Mouse (Mus musculus) lung, postnatal 36 days (tissue): ENCODE measurements around the gene Sparcl1.

Experiments
- DNase-seq: peaks from one replicate; pipeline ENCODE4 v3.0.0; 2022; ENCODE audit warnings: mixed read lengths

Sparcl1 gene

GRCm38 (mm10) chr5:104113491-104114172, at the start of gene Sparcl1:
TSS of gene Sparcl1 (minus strand) at chr5:104113733.
- DNase-seq: peak; percentile 55

- peak; percentile 66 for DNase-seq
These were observed 47.9 kb upstream of the Sparcl1 start for GRCm38 (mm10) chr5:104161390-104161789.

GRCm38 (mm10) chr5:104160581-104160980, 47.0 kb upstream of the Sparcl1 start:
- DNase-seq: no peak

DNA sequence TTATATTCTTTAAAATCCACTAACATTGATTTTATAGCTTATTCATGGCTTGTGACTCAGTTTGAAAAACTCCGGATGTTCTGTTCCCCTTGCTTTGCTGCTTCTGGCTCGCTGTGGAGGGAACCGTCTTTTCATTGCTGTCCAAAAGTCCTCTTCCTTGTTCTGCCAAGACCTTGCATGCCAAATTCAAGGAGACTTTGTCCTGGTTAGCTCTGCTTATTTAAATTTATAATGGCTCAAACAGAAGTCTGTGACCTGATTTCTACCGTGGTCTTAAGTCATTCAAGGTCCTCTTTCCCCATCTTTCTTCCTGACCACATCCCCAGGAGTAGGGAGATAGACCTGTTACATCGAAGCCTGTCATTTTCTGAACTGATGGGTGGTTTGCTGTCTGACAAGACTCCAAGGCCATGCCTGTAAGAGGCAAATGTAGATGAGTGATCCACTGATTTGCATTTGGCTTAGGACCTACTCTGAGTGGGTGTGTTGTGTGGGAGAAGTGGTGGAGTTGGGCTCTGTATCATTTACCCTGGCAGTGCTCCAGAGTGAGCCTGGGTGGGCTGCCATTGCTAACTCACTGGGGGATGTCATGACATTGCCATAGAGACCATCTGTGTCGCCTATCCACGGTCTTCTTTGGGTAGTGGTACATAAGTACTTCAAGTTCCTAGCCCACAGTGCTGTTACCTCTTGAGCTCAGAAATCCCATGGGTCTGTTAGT, 45.0 kb upstream of the Sparcl1 start:
- no peak for DNase-seq

GRCm38 (mm10) chr5:104157701-104158100, 44.2 kb upstream of the Sparcl1 start:
- no peak for DNase-seq

GRCm38 (mm10) chr5:104150196-104150595, 36.7 kb upstream of the Sparcl1 start:
- DNase-seq: no peak

DNA sequence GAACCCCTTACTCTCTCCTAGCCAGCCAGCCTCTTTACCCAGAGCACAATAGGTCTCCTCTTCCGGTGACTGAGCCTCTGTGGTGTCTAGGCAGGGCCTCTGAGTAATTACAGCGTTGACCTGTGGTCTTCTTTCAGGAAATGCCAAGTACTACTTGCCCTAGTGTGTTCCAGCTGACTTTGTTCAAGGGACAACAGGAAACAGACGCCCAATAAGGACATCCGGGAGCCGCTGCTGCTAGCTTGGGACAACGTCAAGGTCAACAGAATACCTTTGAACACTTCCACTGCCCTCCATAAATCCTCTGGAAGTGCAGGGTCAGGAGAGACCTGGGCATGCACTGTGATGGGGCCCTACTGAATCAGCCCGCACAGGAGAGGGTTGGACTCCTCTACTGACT, 35.8 kb upstream of the Sparcl1 start:
- DNase-seq: peak; percentile 19

DNA sequence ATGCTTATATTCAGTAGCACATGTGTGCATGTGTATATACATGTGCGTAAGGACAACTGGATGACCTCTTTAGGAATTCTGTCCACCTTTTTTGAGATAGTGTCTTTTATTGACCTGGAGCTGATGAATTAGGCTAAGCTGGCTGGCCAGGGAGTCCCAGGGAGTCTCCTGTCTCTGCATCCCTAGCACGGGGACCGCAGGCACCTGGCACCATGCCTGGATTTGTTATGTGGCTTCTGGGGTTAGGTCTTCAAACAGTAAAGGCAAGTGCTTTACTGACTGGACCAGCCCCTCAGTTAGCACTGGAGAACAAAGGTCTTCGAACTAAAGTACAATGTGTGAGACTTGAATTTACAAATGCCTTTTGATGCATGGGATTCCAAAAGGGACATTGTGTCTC, 30.5 kb upstream of the Sparcl1 start:
- DNase-seq: no peak

DNA sequence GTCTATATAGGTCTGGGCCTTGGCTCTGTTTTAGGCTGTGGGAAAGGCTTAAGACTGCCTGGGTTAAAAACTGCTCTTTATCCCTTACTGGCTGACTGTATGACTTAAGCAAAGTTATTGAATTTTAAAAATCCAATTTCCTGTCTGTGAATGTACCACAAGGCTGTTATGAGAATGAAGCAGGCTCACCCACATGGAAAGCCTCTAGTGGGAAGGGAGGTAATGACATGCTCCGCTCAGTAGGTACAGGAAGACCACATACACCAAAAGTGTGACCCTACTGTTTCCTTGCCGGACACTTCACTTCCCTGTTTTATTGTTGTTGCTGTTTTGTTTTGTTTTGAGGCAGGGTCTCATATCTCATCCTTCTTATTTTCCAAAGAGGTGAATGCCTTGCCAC, 27.5 kb upstream of the Sparcl1 start:
- no peak for DNase-seq

- no peak for DNase-seq
These were observed 24.5 kb upstream of the Sparcl1 start for GRCm38 (mm10) chr5:104137920-104138541.

DNA sequence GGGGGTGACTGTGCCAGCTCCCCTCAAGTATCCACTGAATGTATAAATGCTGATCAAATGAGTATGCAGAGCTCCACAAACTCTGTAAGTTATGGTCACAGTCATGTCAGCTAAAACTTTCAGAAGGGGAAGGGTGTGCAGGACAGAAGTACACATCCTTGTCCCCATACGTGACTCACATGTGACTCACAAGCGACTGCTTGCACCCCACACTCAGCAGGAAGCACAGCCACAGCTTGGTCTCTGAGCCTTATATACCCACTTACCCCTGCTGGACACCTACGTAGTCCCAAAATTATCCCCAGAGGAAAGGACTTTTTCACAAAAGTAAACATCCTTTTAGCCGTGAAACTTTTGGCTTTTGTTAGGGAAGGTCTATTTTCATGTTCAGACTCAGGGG, 20.2 kb upstream of the Sparcl1 start:
- DNase-seq: no peak

DNA sequence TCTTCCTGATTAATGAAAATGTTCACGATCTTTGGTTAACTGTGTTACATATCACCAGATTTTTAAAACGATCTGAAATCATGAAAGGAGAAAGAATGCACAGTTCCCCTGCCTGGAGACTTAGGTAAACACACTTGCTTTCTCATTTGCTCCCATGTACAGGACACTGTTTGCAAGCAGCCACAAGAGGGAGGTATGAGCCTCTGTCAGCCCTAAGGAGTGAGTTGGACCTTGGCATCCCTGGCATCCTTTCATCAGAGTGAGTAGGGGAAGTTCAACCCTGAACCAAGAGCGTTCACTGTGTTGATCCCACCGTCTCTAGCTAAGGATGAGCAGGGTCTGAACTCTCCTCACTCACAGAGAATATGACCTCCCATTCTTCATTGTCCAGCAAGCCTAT, 18.0 kb upstream of the Sparcl1 start:
- peak; percentile 66 for DNase-seq

GRCm38 (mm10) chr5:104130891-104131290, 17.4 kb upstream of the Sparcl1 start:
- no peak for DNase-seq

GRCm38 (mm10) chr5:104128281-104129031, 14.9 kb upstream of the Sparcl1 start:
- DNase-seq: peak; percentile 30

GRCm38 (mm10) chr5:104127351-104127750, 13.8 kb upstream of the Sparcl1 start:
- no peak for DNase-seq

- no peak for DNase-seq
These were observed 13.2 kb upstream of the Sparcl1 start for GRCm38 (mm10) chr5:104126561-104127320.

- DNase-seq: peak; percentile 30
These were observed 10.6 kb upstream of the Sparcl1 start for GRCm38 (mm10) chr5:104124016-104124658.

- DNase-seq: peak; percentile 90
These were observed 2.4 kb upstream of the Sparcl1 start for GRCm38 (mm10) chr5:104115890-104116289.

DNA sequence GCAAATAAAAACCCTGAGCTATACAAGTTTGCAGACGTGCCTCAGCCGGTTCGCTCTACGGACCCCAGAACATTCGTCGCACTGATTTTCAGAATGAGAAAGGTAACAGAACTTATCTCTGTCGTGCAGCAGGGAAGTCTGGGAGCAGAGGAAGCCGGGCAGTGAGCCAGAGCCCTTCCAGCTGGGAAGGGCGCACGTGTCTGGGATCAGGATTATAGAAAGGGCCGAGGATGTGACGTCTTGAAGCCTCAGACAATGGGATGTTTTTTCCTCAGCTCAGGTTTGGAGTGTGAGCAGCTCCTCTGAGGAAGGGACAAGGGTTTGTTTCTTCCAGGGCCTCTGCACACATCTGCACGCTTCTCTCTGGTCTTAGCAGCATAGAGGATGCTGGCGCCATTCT, 1.6 kb upstream of the Sparcl1 start:
- peak; percentile 92 for DNase-seq

DNA sequence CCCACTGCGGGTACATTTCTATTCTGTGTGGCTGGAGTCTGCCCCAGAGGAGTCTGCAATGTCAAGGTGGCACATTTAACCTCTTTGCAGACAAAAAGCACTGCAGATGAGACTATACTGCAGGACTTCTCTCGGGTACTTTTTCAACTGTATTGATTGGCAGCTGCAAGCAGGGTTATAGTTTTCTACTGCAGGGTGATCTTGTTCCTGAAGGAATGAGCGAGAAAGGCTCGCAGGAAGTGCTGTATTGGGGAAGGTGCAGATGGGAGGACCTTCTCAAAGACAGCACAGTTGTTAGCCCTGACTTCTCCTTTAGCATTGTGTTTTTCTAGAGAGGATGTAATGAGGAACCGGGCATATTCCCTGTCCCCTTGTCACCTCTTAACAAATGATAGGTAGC, 1.0 kb downstream of the Sparcl1 start:
- no peak for DNase-seq

GRCm38 (mm10) chr5:104112016-104112415, 1.5 kb downstream of the Sparcl1 start:
- peak; percentile 42 for DNase-seq
